Mouse (Mus musculus) ES-Bruce4 (cell line): ENCODE measurements at regions not wholly inside any gene's neighbourhood (a gene's known extent, or its start where the extent isn't known, plus 50 kb on each side); places are given as distances from the start of the nearest gene placed in this dataset.
"Not testable (repeated sequence)": the region's sequence is repeated elsewhere in the genome, so short reads cannot be mapped to it uniquely, and the experiment has no call there.

ENCODE experiments used
- H3K27ac ChIP-seq: 2 replicates; pipeline ENCODE4 v1.5.1; 2012; ENCODE audit warnings: low read length, inconsistent platforms; ENCODE audit not compliant: insufficient read depth
- H3K27me3 ChIP-seq: 2 replicates; pipeline ENCODE4 v1.6.1; 2012; ENCODE audit warnings: mild to moderate bottlenecking, low read length, inconsistent platforms; ENCODE audit not compliant: control insufficient read depth, poor library complexity, insufficient read depth, severe bottlenecking
- H3K36me3 ChIP-seq: 2 replicates; pipeline ENCODE4 v1.6.1; 2012; ENCODE audit warnings: inconsistent platforms, mild to moderate bottlenecking, low read length, moderate library complexity; ENCODE audit not compliant: control insufficient read depth, poor library complexity, insufficient read depth, severe bottlenecking
- H3K4me1 ChIP-seq: one replicate; pipeline ENCODE4 v1.8.1; 2011; ENCODE audit warnings: low read length; ENCODE audit not compliant: control insufficient read depth, insufficient read depth
- H3K4me3 ChIP-seq: 2 replicates; pipeline ENCODE4 v1.5.1; 2011; ENCODE audit warnings: low read depth, mild to moderate bottlenecking, low read length
- H3K9ac ChIP-seq: 2 replicates; pipeline ENCODE4 v1.6.1; 2012; ENCODE audit warnings: low read depth, mild to moderate bottlenecking, inconsistent platforms; ENCODE audit not compliant: poor library complexity, severe bottlenecking
- H3K9me3 ChIP-seq: replicated peaks from 2 replicates; pipeline ENCODE4 v1.6.1; 2012; ENCODE audit warnings: mild to moderate bottlenecking, low read length, inconsistent platforms; ENCODE audit not compliant: control insufficient read depth, poor library complexity, insufficient read depth, severe bottlenecking
- CTCF ChIP-seq: IDR thresholded peaks from one replicate; pipeline ENCODE4 v1.8.1; 2011; ENCODE audit warnings: low read depth, low read length
- EP300 ChIP-seq: IDR thresholded peaks from 2 replicates; pipeline ENCODE4 v1.6.1; 2011; ENCODE audit warnings: low read depth, low read length; ENCODE audit not compliant: insufficient read depth
- POLR2A ChIP-seq: IDR thresholded peaks from one replicate; pipeline ENCODE4 v1.8.1; 2011; ENCODE audit warnings: low read length; ENCODE audit not compliant: insufficient read depth

- TF ChIP-seq EP300 (no peak), CTCF (no peak), POLR2A (no peak)
- no peak overlapping the region for H3K9ac ChIP-seq
- no peaks in the 10 kb centered on the region for H3K9me3 ChIP-seq
- no peaks in the 10 kb centered on the region for H3K4me1 ChIP-seq
- no peaks in the 10 kb centered on the region for H3K36me3 ChIP-seq
- no peaks in the 10 kb centered on the region for H3K27me3 ChIP-seq
- H3K27ac ChIP-seq = no peak overlapping the region
- H3K4me3 ChIP-seq = no peak overlapping the region
These were observed 274.1 kb downstream of the Rpia start for GRCm38 (mm10) chr6:70517932-70518331.

GRCm38 (mm10) chr6:70468623-70469479 lies 323.2 kb downstream of the Rpia start:
- TF ChIP-seq CTCF (peak; percentile 1), POLR2A (no peak)
- Histone ChIP-seq H3K9ac (no peak overlapping the region), H3K4me3 (no peak overlapping the region), H3K27ac (no peak overlapping the region), H3K27me3 (no peaks in the 10 kb centered on the region), H3K9me3 (no peaks in the 10 kb centered on the region), H3K36me3 (no peaks in the 10 kb centered on the region), H3K4me1 (no peaks in the 10 kb centered on the region)

- H3K9ac ChIP-seq = no peak overlapping the region
- TF ChIP-seq EP300 (no peak), POLR2A (no peak), CTCF (no peak)
- no peaks in the 10 kb centered on the region for H3K4me1 ChIP-seq
- H3K4me3 ChIP-seq = no peak overlapping the region
- H3K9me3 ChIP-seq = no peaks in the 10 kb centered on the region
- H3K36me3 ChIP-seq = no peaks in the 10 kb centered on the region
- no peak overlapping the region for H3K27ac ChIP-seq
- H3K27me3 ChIP-seq = no peaks in the 10 kb centered on the region
These were observed 334.8 kb downstream of the Rpia start for GRCm38 (mm10) chr6:70457279-70457678.

- H3K9me3 ChIP-seq, H3K4me1 ChIP-seq, H3K4me3 ChIP-seq, H3K27me3 ChIP-seq, H3K36me3 ChIP-seq, H3K27ac ChIP-seq, H3K9ac ChIP-seq: not testable (repeated sequence)
These were observed 357.3 kb downstream of the Rpia start for GRCm38 (mm10) chr6:70434739-70435138.

GRCm38 (mm10) chr6:70406290-70406689 lies 385.7 kb downstream of the Rpia start:
- not testable (repeated sequence) for H3K27ac ChIP-seq, H3K27me3 ChIP-seq

GRCm38 (mm10) chr6:70389850-70390249 lies 402.2 kb downstream of the Rpia start:
- H3K4me1 ChIP-seq, H3K36me3 ChIP-seq, H3K27me3 ChIP-seq, H3K4me3 ChIP-seq, H3K9ac ChIP-seq, H3K9me3 ChIP-seq, H3K27ac ChIP-seq: not testable (repeated sequence)

More at GRCm38 (mm10) chr6:70406290-70406689, 385.7 kb downstream of the Rpia start:
- not testable (repeated sequence) for H3K9me3 ChIP-seq, H3K9ac ChIP-seq, H3K4me3 ChIP-seq, H3K36me3 ChIP-seq, H3K4me1 ChIP-seq

- not testable (repeated sequence) for H3K4me1 ChIP-seq, H3K27ac ChIP-seq, H3K9ac ChIP-seq, H3K27me3 ChIP-seq, H3K9me3 ChIP-seq, H3K36me3 ChIP-seq, H3K4me3 ChIP-seq
These were observed 405.6 kb downstream of the Rpia start for GRCm38 (mm10) chr6:70386396-70386795.

- H3K27ac ChIP-seq, H3K9me3 ChIP-seq, H3K27me3 ChIP-seq, H3K4me3 ChIP-seq, H3K36me3 ChIP-seq, H3K9ac ChIP-seq, H3K4me1 ChIP-seq: not testable (repeated sequence)
These were observed 412.7 kb downstream of the Rpia start for GRCm38 (mm10) chr6:70379339-70379738.

GRCm38 (mm10) chr6:70371821-70372220 lies 420.2 kb downstream of the Rpia start:
- not testable (repeated sequence) for H3K9ac ChIP-seq, H3K27me3 ChIP-seq, H3K27ac ChIP-seq, H3K36me3 ChIP-seq, H3K9me3 ChIP-seq, H3K4me3 ChIP-seq, H3K4me1 ChIP-seq
